Mouse (Mus musculus) heart, adult 2 months (tissue): ENCODE results near the gene Rtn4r.

Experiments used
- CTCF ChIP-seq: fragments of 200-600 bp; IDR thresholded peaks from 2 replicates; pipeline ENCODE4 v1.8.1; 2022; ENCODE audit warnings: antibody characterized with exemption, mild to moderate bottlenecking, moderate library complexity
- EP300 ChIP-seq: fragments of 200-500 bp; IDR thresholded peaks from 2 replicates; pipeline ENCODE4 v1.6.1; 2011; ENCODE audit warnings: low read depth, low read length, control low read depth; ENCODE audit not compliant: insufficient read depth
- POLR2A ChIP-seq: fragments of 200-500 bp; IDR thresholded peaks from 2 replicates; pipeline ENCODE4 v1.6.1; 2011; ENCODE audit warnings: mild to moderate bottlenecking, low read depth, low read length, control low read depth; ENCODE audit not compliant: insufficient read depth

- TF ChIP-seq POLR2A = no peak
- no peak for TF ChIP-seq CTCF
- no peak for TF ChIP-seq EP300
Measured at GRCm38 (mm10) chr16:18126211-18126610, 1.2 kb upstream of the Rtn4r start.
